Mouse (Mus musculus) bone marrow macrophage, adult 2 months (primary cell): ENCODE measurements around the gene Znrd1.

Experiments used
- CTCF ChIP-seq: IDR thresholded peaks from 2 replicates; pipeline ENCODE4 v1.5.1; 2012; ENCODE audit warnings: low read depth, mild to moderate bottlenecking, low read length, moderate library complexity
- POLR2A ChIP-seq: IDR thresholded peaks from 2 replicates; pipeline ENCODE4 v1.6.1; 2012; ENCODE audit warnings: mild to moderate bottlenecking, low read depth, low read length, borderline replicate concordance

DNA sequence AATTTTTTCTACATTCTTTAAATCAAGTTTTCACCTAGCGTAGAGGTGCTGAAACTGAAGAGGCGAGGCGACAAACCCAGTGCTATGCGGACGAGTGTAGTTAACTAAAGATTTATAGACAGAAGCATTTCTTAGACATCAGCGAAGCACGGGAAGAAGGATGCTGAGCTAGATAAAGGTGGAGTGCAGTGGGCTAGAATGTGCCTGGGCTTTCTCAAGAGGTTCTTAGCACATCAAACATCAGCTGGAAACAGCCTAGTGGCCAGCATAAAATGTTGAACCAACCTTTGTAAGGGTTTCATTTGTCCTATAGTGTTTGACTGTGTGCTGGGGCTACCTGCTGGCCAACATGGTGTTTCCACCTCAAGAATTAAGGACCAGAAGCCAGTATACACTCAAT lies 42.5 kb upstream of the Znrd1 start, which contains the start of gene Zfp57:
- no peak for TF ChIP-seq CTCF
- no peak for TF ChIP-seq POLR2A
